In the genomic region with DNA sequence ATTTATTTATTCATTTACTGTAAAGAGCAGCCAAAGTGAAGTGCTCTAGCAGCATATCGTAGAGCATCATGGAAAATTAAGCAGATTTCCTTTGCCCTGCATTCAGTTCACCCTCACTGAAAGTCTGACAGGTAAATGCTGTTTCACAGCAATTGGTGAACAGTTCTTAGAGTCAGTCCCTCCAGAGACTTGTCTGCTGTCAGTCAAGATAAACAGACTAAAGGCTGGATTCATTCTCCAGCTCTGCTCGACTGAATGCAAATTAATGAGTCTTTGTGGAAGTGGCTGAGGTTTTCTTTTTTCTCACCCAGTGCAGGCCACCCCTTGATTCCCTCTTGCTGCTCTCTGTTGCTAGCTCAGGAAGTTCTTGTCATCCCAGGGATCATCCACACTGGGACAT, we compare ENCODE assay signal across 18 mouse cellular contexts.
DNase-seq lines count a peak whose midpoint lies in the region; ATAC-seq lines count a peak whose summit lies in the region.
"Had no signal": no experiment of that assay in that cellular context is flagged by ENCODE, and none has a peak within 500 bp of the region (broad histone marks: within the 10 kb centered on the region; RNA-seq: fewer than 3 reads in every experiment).

No protein-coding gene starts in this region.

- 40% methylated on average over 2 of the region's 2 CpGs for WGBS in forebrain, embryonic 10.5 days
- 22% methylated on average over 2 of the region's 2 CpGs for WGBS in forebrain, embryonic 11.5 days
- WGBS in forebrain, embryonic 16.5 days = 18% methylated on average over 2 of the region's 2 CpGs
- 15% methylated on average over 2 of the region's 2 CpGs for WGBS in midbrain, embryonic 16.5 days
- WGBS in kidney, embryonic 14.5 days = 60% methylated on average over 2 of the region's 2 CpGs

- H3K9ac ChIP-seq in forebrain, embryonic 11.5 days (ENCODE audit: low read length) = no peak overlapping the region
- H3K9ac ChIP-seq in forebrain, embryonic 16.5 days (replicated peaks; ENCODE audit: low read depth, low read length) = no peak overlapping the region
- no peak overlapping the region for H3K9ac ChIP-seq in midbrain, embryonic 16.5 days (ENCODE audit: low read depth, low read length)
- no peak overlapping the region for H3K9ac ChIP-seq in kidney, embryonic 14.5 days (ENCODE audit: low read depth, low read length)
- H3K9ac ChIP-seq: heart, embryonic 12.5 days; intestine, embryonic 15.5 days; kidney, embryonic 15.5 days; liver, embryonic 12.5 days; lung, embryonic 15.5 days had no signal

- H3K27ac ChIP-seq in forebrain, embryonic 10.5 days = peak overlapping the region; percentile 25; the same call in 1 of the 2 replicates
- no peak overlapping the region for H3K27ac ChIP-seq in forebrain, embryonic 11.5 days (ENCODE audit: low read depth, low read length)
- no peak overlapping the region for H3K27ac ChIP-seq in forebrain, embryonic 16.5 days (ENCODE audit: low read length)
- H3K27ac ChIP-seq in midbrain, embryonic 16.5 days (ENCODE audit: low read length) = peak overlapping the region; percentile 8; the same call in 1 of the 2 replicates
- no peak overlapping the region for H3K27ac ChIP-seq in kidney, embryonic 14.5 days (ENCODE audit: low read depth, low read length)
- H3K27ac ChIP-seq: intestine, embryonic 15.5 days; kidney, embryonic 15.5 days; left cerebral cortex, adult 2 months; liver, embryonic 12.5 days; lung, embryonic 15.5 days; macrophage had no signal

- DNase-seq in forebrain, embryonic 10.5 days (ENCODE audit: extremely low spot score, low spot score) = no peak
- no peak for DNase-seq in forebrain, embryonic 11.5 days (ENCODE audit: low spot score)
- peak; percentile 10 for DNase-seq in brain, adult 2 months (ENCODE audit: low read depth, low spot score)
- DNase-seq in layer of hippocampus, postnatal 25 days (ENCODE audit: extremely low spot score in 1 of 2, low spot score in 1 of 2) = no peak
- DNase-seq: adrenal gland, postnatal 14 days; cerebellum, adult 9-10 months; right cerebral cortex, postnatal 4 days; thymus, postnatal 36 days had no signal

- H3K9me3 ChIP-seq in forebrain, embryonic 10.5 days = no peaks in the 10 kb centered on the region
- no peaks in the 10 kb centered on the region for H3K9me3 ChIP-seq in forebrain, embryonic 11.5 days (ENCODE audit: control insufficient read depth, low read length)
- H3K9me3 ChIP-seq in forebrain, embryonic 16.5 days (ENCODE audit: control insufficient read depth, low read length) = no peaks in the 10 kb centered on the region
- no peaks in the 10 kb centered on the region for H3K9me3 ChIP-seq in midbrain, embryonic 16.5 days (replicated peaks; ENCODE audit: control insufficient read depth, low read length, poor library complexity, severe bottlenecking)
- no peaks in the 10 kb centered on the region for H3K9me3 ChIP-seq in kidney, embryonic 14.5 days (ENCODE audit: control insufficient read depth, low read length)
- H3K9me3 ChIP-seq: heart, embryonic 12.5 days; intestine, embryonic 15.5 days; kidney, embryonic 15.5 days; liver, embryonic 12.5 days; lung, embryonic 15.5 days had no signal

- no peak; the same call in 1 of the 2 replicates for ATAC-seq in forebrain, embryonic 11.5 days (replicated peaks; ENCODE audit: low FRiP score)
- ATAC-seq in forebrain, embryonic 16.5 days = peak; percentile 57; the same call in 1 of the 2 replicates
- peak; percentile 62 for ATAC-seq in midbrain, embryonic 16.5 days
- ATAC-seq in kidney, embryonic 14.5 days (ENCODE audit: low FRiP score, low TSS enrichment) = no peak
- ATAC-seq: intestine, embryonic 15.5 days; liver, embryonic 12.5 days had no signal

- no peak overlapping the region for H3K4me2 ChIP-seq in forebrain, embryonic 11.5 days (ENCODE audit: low read depth, low read length, severe bottlenecking)
- no peak overlapping the region for H3K4me2 ChIP-seq in forebrain, embryonic 16.5 days (ENCODE audit: low read length)
- no peak overlapping the region for H3K4me2 ChIP-seq in midbrain, embryonic 16.5 days (ENCODE audit: low read length)
- H3K4me2 ChIP-seq in kidney, embryonic 14.5 days (replicated peaks; ENCODE audit: low read depth, low read length) = no peak overlapping the region
- H3K4me2 ChIP-seq: heart, embryonic 12.5 days; intestine, embryonic 15.5 days; kidney, embryonic 15.5 days; liver, embryonic 12.5 days; lung, embryonic 15.5 days had no signal

- peaks cover 13% of the 10 kb centered on the region for H3K4me1 ChIP-seq in forebrain, embryonic 10.5 days
- no peaks in the 10 kb centered on the region for H3K4me1 ChIP-seq in forebrain, embryonic 11.5 days (replicated peaks; ENCODE audit: control insufficient read depth, insufficient read depth, low read length)
- H3K4me1 ChIP-seq in forebrain, embryonic 16.5 days (replicated peaks; ENCODE audit: control insufficient read depth, insufficient read depth, low read length) = peaks cover 3% of the 10 kb centered on the region; the same call in 1 of the 2 replicates
- peaks cover 12% of the 10 kb centered on the region for H3K4me1 ChIP-seq in midbrain, embryonic 16.5 days (ENCODE audit: control insufficient read depth, insufficient read depth, low read length)
- H3K4me1 ChIP-seq in kidney, embryonic 14.5 days (ENCODE audit: control insufficient read depth, insufficient read depth, low read length) = no peaks in the 10 kb centered on the region
- H3K4me1 ChIP-seq: intestine, embryonic 15.5 days; kidney, embryonic 15.5 days; liver, embryonic 12.5 days; lung, embryonic 15.5 days had no signal

- H3K27me3 ChIP-seq in forebrain, embryonic 10.5 days (ENCODE audit: poor library complexity, severe bottlenecking) = no peaks in the 10 kb centered on the region
- no peaks in the 10 kb centered on the region for H3K27me3 ChIP-seq in forebrain, embryonic 11.5 days (ENCODE audit: control insufficient read depth, insufficient read depth, low read length)
- H3K27me3 ChIP-seq in forebrain, embryonic 16.5 days (replicated peaks; ENCODE audit: control insufficient read depth, insufficient read depth, low read length) = no peaks in the 10 kb centered on the region
- no peaks in the 10 kb centered on the region for H3K27me3 ChIP-seq in midbrain, embryonic 16.5 days (ENCODE audit: control insufficient read depth, insufficient read depth, low read depth, low read length)
- H3K27me3 ChIP-seq in kidney, embryonic 14.5 days (ENCODE audit: control insufficient read depth, insufficient read depth, low read length) = no peaks in the 10 kb centered on the region
- H3K27me3 ChIP-seq: heart, embryonic 12.5 days; intestine, embryonic 15.5 days; kidney, embryonic 15.5 days; liver, embryonic 12.5 days; lung, embryonic 15.5 days had no signal

- no peak overlapping the region for H3K4me3 ChIP-seq in forebrain, embryonic 10.5 days
- H3K4me3 ChIP-seq in forebrain, embryonic 11.5 days (ENCODE audit: low read depth, low read length) = no peak overlapping the region
- no peak overlapping the region for H3K4me3 ChIP-seq in forebrain, embryonic 16.5 days (replicated peaks; ENCODE audit: low read length)
- no peak overlapping the region for H3K4me3 ChIP-seq in midbrain, embryonic 16.5 days (ENCODE audit: low read depth, low read length)
- no peak overlapping the region for H3K4me3 ChIP-seq in kidney, embryonic 14.5 days (ENCODE audit: low read length)
- H3K4me3 ChIP-seq: heart, embryonic 12.5 days; intestine, embryonic 15.5 days; kidney, embryonic 15.5 days; left cerebral cortex, adult 2 months; liver, embryonic 12.5 days; lung, embryonic 15.5 days had no signal

- H3K36me3 ChIP-seq in forebrain, embryonic 10.5 days (replicated peaks) = no peaks in the 10 kb centered on the region
- no peaks in the 10 kb centered on the region for H3K36me3 ChIP-seq in forebrain, embryonic 11.5 days (ENCODE audit: control insufficient read depth, insufficient read depth, low read length)
- no peaks in the 10 kb centered on the region for H3K36me3 ChIP-seq in forebrain, embryonic 16.5 days (ENCODE audit: control insufficient read depth, insufficient read depth)
- H3K36me3 ChIP-seq in midbrain, embryonic 16.5 days (ENCODE audit: control insufficient read depth, insufficient read depth, low read length) = no peaks in the 10 kb centered on the region
- H3K36me3 ChIP-seq in kidney, embryonic 14.5 days (ENCODE audit: control insufficient read depth, insufficient read depth, low read length) = no peaks in the 10 kb centered on the region
- H3K36me3 ChIP-seq: heart, embryonic 12.5 days; intestine, embryonic 15.5 days; kidney, embryonic 15.5 days; liver, embryonic 12.5 days; lung, embryonic 15.5 days had no signal

Comparison
In these comparisons a context has a peak if more than half of its experiments do, and no peak if none do; other contexts are left out.
1. H3K27ac ChIP-seq: peak in forebrain, embryonic 10.5 days (single experiment) and midbrain, embryonic 16.5 days (single experiment); none in forebrain, embryonic 11.5 days (single experiment), forebrain, embryonic 16.5 days (single experiment) and kidney, embryonic 14.5 days (single experiment).
2. ATAC-seq: peak in forebrain, embryonic 16.5 days (single experiment) and midbrain, embryonic 16.5 days (single experiment); none in forebrain, embryonic 11.5 days (single experiment) and kidney, embryonic 14.5 days (single experiment).